Mouse (Mus musculus) right cerebral cortex, postnatal 4 days (tissue): ENCODE measurements at regions not wholly inside any gene's neighbourhood (a gene's known extent, or its start where the extent isn't known, plus 50 kb on each side); places are given as distances from the start of the nearest gene placed in this dataset.

ENCODE experiments used
- DNase-seq: peaks from one replicate; pipeline ENCODE4 v3.0.0-alpha.2; 2022

DNA sequence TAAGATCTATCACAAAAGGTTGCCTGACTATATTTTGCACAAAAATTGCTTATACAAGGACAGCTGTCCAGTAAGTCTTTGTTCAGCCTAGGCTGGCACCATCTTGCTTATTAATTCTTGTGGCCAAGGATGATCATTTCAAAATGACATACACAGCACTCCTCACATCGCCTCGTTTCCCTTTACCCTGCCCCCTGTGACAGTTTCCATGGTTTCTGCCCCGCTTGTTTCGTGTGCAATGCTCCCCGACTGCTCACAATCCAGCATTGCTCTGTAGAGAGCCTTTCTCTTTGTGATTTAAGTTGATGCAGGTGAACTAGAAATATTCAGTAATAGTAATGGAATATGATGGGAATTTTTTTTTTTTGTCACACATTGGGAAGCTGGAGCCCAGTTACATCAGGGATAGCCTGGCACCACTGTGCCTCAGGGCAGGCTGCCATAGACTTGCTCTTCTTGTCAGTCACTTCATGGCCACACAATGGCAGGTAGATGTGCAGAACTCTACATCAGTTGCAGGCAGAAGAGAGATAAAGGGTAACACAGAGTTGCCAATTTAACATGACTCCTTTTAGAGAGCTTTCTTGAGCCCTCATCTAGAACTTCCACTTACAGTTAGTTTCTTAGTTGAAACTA, 90.6 kb upstream of the Foxn2 start:
- no peak for DNase-seq

DNA sequence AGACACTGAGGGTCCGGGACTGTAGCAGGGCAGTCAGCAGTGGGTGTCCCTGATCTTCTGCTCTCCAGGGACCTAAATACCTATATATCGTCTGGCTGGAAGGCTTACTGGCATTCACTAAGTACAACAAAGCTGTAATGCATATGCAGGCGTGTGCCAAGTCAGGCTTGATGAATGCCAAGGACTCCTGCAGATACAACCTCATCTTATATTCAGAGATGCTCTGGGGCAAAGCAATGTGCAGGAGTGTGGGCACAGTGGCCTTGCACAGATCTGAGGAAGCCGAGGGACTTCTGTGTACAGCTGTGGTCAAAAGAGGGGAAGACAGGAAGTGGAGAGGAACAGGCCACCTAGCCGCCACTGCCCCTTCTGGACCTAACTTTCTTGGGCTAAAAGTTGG, 89.5 kb upstream of the Foxn2 start:
- DNase-seq: no peak

DNA sequence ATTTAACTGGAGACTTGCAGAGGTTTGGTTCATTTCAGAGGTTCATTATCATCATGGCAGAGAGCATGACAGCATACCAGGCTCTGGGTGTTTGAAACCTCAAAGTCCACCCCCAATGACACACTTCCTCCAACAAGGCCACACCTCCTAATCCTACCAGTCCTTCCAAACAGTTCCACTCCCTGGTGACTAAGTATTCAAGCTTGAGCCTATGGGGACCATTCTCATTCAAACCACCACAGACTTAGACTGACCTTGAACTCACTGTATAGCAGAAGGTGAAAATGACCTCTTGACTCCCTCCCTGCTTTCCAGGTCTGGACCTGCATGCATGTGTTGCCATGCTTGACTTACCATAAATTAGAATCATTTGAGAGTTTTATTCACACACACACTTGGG, 87.6 kb upstream of the Foxn2 start:
- no peak for DNase-seq

DNA sequence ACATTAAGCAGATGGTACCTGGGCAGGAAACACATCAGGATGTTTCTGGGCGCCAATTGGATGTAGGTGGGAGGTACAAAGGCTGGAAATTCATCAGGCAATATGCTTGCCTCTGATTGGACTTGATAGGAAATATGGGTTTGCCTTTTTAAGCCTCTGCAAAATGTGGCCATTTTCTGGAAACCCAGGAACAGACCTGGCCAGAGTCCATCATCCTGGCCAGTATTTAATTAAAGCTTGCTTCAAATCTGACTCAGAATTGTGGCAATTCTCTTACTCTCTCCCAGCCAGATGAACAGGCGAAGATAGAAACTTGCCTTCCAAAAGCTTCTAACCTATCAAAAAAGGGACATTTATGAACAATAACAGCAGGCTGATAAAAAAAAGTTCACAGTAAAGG, 79.3 kb upstream of the Foxn2 start:
- DNase-seq: no peak

DNA sequence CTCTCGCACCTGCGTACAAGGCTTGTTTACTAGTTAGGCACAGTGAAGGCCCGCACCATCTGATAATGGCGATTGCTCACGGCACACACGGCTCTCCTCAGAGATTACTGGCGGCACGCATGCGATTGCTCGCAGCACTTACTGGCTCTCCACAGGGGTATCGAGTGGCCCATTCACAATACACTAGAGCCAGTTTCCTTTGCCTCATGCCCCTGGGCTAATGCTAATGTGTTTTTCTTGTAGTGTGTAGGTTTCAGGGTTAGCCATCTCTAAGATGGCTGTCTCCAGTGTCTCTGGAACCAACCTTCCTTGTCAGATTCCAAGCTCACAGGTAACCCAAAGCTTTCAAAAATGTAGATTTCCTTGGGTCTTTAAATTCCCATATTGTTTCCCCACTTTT, 78.1 kb upstream of the Foxn2 start:
- no peak for DNase-seq

DNA sequence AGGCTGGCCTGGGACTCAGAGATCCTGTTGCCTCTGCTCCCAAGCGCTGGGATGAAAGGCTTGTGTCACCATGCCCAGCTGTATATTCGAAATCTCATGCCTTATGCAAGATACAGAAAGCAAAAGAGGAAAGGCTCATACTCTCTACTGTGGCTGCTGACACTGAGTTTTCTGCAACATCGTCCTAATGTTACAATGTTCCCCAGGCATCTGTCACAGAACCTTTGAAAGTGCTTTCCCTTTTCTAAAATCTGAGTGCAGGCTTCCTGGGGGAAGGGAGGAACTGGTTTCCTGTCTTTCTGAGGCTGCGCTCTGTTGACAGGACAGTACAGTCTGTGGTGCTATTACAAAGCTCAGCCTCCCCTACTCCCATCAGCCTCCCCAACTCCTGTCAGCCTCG, 72.6 kb upstream of the Foxn2 start:
- no peak for DNase-seq

DNA sequence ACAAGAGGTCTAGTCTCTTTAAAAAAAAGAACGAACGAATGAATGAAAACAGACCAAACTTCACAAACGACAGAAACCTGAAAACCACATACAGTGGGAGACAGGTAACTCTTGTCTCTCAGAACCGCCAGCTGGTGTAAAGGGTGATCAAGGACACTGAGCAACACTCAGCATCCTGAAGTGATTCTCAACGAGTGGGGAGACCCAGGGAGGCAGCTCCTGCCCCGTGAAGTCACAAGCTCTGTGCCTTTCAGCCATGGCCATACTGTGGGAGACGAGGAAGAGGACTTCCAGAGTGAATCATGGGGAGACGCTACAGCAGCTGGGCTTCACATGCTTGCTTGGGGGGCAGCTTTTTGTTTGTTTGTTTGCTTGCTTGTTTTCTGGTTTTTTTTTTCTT, 70.5 kb upstream of the Foxn2 start:
- DNase-seq: no peak

DNA sequence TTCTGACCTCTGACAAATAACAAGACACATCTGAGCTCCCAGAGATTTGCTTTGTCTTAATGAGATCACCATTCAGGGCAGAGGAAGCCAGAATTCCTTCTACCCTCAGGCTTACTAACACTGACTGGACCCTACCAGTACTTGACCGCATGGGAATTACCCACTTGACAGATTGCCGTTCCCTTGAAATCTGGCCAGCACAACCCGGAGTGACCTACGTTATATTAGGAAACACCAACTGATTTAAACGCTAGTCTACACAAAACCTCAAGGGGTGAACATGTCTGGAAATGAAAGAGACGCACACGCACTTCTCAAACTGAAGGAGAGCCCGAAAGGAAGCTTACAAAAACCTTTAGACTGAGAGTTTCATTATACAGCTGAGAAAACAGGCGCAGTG, 69.8 kb upstream of the Foxn2 start:
- no peak for DNase-seq

DNA sequence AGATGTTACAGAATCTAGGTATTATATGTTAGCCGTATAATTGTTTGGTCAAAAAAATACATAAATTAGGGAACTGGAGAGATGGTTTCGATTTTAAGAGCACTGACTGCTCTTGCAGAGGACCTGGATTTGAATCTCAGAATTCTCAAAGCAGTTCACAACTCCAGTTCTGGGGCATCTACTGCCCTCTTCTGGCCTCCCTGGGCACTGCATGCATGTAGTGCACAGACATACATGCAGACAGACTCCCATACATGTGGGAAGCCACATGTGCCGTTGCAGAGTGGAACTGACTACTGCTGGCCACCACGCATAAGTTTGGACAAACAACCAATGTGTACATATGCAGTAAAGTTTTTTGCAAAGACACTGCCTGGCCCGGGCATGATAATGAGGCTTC, 62.0 kb upstream of the Foxn2 start:
- DNase-seq: peak; percentile 17

DNA sequence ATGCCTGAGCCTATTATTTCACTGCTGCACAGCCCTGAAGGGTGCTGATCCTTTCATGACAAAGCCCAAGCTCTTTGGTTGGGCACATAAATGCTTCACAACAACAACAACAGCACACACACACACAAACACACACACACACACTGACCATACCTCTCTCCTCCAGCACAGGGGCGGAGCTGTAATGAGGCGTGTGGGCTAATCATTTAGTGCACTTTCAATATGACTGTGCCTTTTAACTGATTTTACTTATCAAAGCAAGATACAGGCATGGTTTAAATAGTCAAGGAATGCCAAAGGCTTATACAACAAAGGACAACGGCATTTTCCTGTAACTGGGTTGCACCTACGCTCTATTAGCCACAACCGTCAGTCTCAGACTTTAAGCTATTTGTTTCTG, 61.1 kb upstream of the Foxn2 start:
- no peak for DNase-seq

DNA sequence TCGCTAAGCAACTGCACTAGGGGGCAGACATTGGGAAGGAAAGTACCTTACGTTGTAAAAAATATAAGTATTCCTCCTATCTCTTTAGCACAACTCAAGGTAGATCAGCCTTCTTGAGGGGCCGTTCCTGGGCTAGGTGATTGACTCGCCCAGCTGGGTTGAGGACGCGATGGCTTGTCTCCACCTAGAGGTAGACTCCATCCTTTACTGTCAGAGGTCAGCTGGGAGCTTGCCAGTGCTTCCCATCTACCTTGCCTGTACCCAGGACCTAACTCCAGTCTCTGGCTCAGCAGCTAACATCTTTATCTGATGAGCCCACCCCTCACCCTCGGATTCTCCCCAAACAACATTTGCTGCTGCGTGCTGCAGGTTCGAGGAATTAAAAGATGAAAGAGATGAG, 59.4 kb upstream of the Foxn2 start:
- no peak for DNase-seq

DNA sequence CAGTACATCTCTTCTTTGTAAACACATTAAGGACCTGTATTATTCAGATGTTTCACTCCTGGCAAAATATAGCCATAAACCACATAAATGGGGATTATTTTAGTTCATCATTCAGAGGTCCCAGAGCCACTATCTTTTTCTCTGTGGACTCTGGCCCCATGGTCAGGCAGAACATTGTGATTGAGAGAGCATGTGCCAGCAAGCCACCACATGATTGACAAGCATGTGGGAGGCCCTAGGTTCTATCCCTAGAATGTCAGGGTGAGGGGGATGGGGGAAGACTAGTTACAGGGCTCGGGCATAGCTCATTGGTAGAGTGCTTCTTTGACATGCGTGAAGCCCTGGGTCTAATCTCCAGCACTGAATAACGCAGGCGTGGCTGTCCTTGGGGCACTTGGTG, 57.1 kb upstream of the Foxn2 start:
- DNase-seq: no peak

DNA sequence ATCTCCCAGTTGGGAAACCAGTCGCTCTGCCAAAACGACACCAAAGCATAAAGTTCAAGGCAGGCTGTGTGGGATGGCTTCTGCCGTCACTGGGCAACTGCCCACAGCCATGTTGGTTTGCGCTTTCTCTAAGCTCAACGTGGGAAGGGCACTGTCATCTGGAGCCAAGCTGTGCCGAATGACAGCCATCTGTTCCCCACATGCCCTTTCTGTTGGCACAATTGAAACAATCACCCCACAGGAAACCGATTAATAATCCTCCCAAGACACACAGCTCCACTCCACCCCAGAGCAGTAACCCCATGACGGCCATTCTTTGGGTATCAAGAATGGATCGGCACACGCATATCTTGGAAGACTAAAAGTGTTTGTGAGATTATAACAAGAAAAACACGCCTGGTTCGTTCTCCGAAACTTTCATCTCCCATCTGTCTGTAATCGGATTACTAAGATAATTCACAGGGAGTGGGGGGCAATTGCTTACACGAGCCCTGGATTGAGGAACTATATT, 52.0 kb upstream of the Foxn2 start:
- DNase-seq: no peak

DNA sequence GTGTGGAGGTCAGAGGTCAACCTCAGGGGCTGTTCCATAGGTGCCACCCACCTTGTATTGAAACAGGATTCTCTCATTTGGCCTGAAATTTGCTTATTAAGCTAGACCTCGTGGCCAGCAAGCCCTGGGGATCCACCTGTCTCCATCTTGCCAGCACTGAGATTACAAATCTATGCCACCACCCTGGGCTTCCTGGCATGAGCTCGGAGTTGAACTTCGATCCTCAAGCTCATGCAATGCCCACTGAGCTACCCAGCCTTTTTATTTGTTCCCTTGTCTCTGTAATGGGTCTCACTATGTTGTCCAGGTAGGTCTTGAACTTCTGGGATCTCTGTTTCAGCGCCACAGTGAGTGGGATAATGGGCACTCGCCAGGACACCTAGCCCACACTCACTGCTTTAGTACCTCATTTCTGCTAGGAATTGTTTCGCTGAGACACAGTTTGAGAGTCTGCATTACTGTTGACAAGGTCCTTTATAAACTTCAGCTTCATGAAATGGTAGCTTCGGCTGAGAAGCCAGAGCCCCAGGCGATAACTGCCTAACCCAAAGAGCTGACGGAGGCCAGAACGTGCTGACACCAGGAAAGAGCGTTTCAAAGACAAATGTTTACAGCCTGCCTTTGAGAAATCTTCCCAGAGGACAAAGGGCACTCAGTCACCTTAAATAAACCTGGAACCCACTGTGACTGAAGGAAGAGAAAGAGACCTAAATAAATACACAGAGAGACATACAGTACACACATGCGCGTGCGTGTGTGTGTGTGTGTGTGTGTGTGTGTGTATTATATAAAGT, 50.6 kb upstream of the Foxn2 start:
- no peak for DNase-seq
